Mouse (Mus musculus) liver, embryonic 16.5 days (tissue): ENCODE results near the gene Sgpp2. TPM values are rescaled to one million over a fixed set of nuclear protein-coding genes. Genes with fewer than 3 reads are reported as not detected.

Experiments
- ATAC-seq: fragments of 200-750 bp; cut with Nextera tagmentation; 2 replicates; pipeline ENCODE4 v1.8.0; 2017; ENCODE audit warnings: low read depth, mild to moderate bottlenecking, moderate number of reproducible peaks, moderate library complexity
- H3K27ac ChIP-seq: fragments of 300-500 bp; sonication (generic); 2 replicates; pipeline ENCODE4 v1.5.1; 2014; ENCODE audit warnings: mild to moderate bottlenecking, low read length
- H3K27me3 ChIP-seq: fragments of 300-500 bp; sonication (generic); 2 replicates; pipeline ENCODE4 v1.6.1; 2014; ENCODE audit warnings: low read depth, low read length, mixed read lengths; ENCODE audit not compliant: control insufficient read depth, insufficient read depth
- H3K36me3 ChIP-seq: fragments of 300-500 bp; sonication (generic); 2 replicates; pipeline ENCODE4 v1.6.1; 2014; ENCODE audit warnings: mild to moderate bottlenecking; ENCODE audit not compliant: control insufficient read depth, insufficient read depth
- H3K4me1 ChIP-seq: fragments of 300-500 bp; sonication (generic); 2 replicates; pipeline ENCODE4 v1.6.1; 2014; ENCODE audit warnings: low read depth, low read length, mixed read lengths; ENCODE audit not compliant: control insufficient read depth
- H3K4me2 ChIP-seq: fragments of 300-500 bp; sonication (generic); 2 replicates; pipeline ENCODE4 v1.6.1; 2014; ENCODE audit warnings: low read depth, low read length, mixed read lengths
- H3K4me3 ChIP-seq: fragments of 300-500 bp; sonication (generic); 2 replicates; pipeline ENCODE4 v1.5.1; 2014; ENCODE audit warnings: low read depth, mild to moderate bottlenecking, low read length
- H3K9ac ChIP-seq: fragments of 300-500 bp; sonication (generic); 2 replicates; pipeline ENCODE4 v1.6.1; 2014; ENCODE audit warnings: low read depth, low read length
- H3K9me3 ChIP-seq: fragments of 300-500 bp; sonication (generic); replicated peaks from 2 replicates; pipeline ENCODE4 v1.6.1; 2016; ENCODE audit warnings: low read length; ENCODE audit not compliant: control insufficient read depth
- WGBS: fragments of 180-500 bp; shearing (Covaris S2); extraction: QIAGEN DNeasy Blood & Tissue Kit; methylation state at CpG from one replicate; pipeline ENCODE4 v1.1.7; 2014; ENCODE audit not compliant: insufficient replicate concordance; 5-methylcytosine and 5-hydroxymethylcytosine counted together
- polyA plus RNA-seq: library from polyadenylated mRNA; unstranded; fragments of >200 nt; fragmentation: Nextera tagmentation; extraction: Ambion mirVana; gene quantifications from 2 replicates; pipeline ENCODE4 v1.2.1, GENCODE M21; 2015

Sgpp2 gene
- polyA plus RNA-seq, 1 experiment from 2014 or later: 0.35 TPM

DNA sequence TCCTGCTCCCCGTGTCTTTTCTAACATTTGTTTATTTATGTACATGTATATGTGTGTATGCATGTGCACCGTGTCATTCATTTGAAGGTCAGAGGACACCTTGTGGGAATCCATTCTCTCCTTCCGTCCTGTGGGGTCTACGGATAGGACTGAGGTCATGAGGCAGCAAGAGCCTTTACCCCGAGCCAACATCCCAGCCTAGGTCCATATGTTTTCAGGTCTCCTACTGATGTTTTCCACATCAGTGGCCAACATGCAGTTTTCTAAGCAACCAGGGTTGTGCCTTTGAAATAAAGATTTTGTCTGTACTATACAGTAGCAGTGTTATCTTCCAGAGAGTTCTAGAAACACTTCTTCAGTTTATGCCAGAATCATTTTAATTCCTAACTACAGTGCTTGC is 63.7 kb downstream of the Sgpp2 start:
- no peak overlapping the region for H3K4me3 ChIP-seq
- ATAC-seq: no peak
- no peaks in the 10 kb centered on the region for H3K27me3 ChIP-seq
- no peaks in the 10 kb centered on the region for H3K4me1 ChIP-seq
- no peaks in the 10 kb centered on the region for H3K9me3 ChIP-seq
- no peaks in the 10 kb centered on the region for H3K36me3 ChIP-seq
- WGBS: 71% methylated on average over 5 of the region's 5 CpGs
- H3K9ac ChIP-seq: no peak overlapping the region
- no peak overlapping the region for H3K4me2 ChIP-seq
- no peak overlapping the region for H3K27ac ChIP-seq

DNA sequence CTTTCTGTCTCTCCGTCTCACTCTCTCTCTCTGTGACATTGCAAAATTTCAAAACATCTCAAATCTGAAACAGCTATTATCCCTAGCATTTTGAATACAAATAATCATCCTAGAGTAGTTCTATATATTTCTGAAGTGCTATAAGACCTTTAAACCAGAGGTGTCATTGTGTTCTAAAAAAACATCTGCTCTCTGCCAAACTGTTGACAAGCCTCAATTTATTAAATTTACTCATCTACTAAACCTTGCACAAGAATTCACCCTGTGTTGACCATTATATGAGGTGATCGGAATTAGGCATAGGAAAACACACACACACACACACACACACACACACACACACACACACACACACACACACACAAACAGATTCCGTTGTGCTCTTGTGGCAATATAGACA is 64.9 kb downstream of the Sgpp2 start:
- Histone ChIP-seq H3K36me3 (no peaks in the 10 kb centered on the region), H3K9ac (no peak overlapping the region), H3K4me3 (no peak overlapping the region), H3K9me3 (no peaks in the 10 kb centered on the region), H3K27ac (no peak overlapping the region), H3K4me2 (no peak overlapping the region), H3K27me3 (no peaks in the 10 kb centered on the region), H3K4me1 (no peaks in the 10 kb centered on the region)
- 67% methylated on average over 3 of the region's 3 CpGs for WGBS
- no peak for ATAC-seq

DNA sequence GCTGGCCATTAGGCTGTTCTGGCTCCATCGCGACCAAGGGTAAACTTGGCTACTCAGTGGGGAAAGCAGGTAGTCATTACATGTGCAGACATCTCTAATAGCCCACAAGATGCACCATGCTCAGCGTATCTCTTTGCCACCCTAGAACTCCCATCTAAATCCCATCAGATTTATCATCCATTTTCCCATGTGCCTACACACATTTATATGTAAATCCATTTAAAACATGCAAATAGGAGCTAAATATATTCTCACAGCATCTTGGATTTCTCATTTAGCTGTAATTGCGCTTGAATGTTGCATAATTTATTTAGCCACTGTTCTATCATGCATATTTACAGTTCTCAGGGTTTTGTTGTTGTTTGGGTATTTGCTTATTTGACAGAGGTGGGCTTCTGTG is 70.8 kb downstream of the Sgpp2 start:
- Histone ChIP-seq H3K4me1 (no peaks in the 10 kb centered on the region), H3K27me3 (no peaks in the 10 kb centered on the region), H3K27ac (no peak overlapping the region), H3K4me2 (no peak overlapping the region), H3K36me3 (no peaks in the 10 kb centered on the region), H3K9me3 (no peaks in the 10 kb centered on the region), H3K9ac (no peak overlapping the region), H3K4me3 (no peak overlapping the region)
- ATAC-seq: no peak
- 69% methylated on average over 4 of the region's 4 CpGs for WGBS

DNA sequence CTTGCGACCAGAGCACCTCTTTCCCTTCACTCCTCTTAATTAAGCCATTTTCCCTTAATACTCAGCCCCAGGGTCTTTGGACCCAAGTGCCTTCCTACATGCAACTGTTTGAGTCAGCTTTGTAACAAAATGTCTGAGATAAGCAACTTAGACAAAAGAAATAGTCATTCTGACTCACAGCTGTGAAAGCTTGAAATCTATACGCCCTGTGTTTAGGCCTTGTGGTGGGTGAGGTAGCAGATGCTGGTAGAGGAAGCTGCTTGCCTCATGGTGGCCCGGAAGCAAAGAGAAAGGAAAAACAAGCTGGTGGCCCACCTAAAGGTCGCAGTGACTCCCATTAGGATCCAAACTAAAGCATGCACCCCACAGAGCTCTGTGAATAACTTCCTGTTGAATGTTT is 77.7 kb downstream of the Sgpp2 start:
- no peak overlapping the region for H3K9ac ChIP-seq
- WGBS: 45% methylated on average over 4 of the region's 4 CpGs

DNA sequence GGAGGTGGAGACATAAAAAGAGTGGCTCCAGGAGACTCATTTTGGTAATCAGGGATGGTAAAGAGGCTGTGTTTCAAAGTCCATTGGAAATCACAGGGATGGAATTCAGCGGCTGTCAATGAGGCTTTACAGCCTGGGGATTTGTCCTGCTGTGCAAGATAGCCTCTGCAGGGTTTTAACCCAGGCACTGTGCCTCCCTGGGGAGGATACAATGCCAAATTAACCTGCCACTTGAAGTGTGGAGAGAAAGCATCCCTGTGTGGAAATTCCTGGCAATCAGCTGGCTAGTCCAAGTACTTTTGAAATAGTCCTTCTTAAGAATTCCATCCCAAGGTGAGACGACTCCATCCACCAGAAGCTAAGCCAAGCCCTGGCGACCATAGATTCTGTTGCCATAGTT is 78.7 kb downstream of the Sgpp2 start:
- no peak overlapping the region for H3K27ac ChIP-seq
- no peak for ATAC-seq
- H3K9ac ChIP-seq: no peak overlapping the region
- H3K9me3 ChIP-seq: no peaks in the 10 kb centered on the region
- H3K4me1 ChIP-seq: no peaks in the 10 kb centered on the region
- H3K27me3 ChIP-seq: no peaks in the 10 kb centered on the region
- H3K36me3 ChIP-seq: no peaks in the 10 kb centered on the region
- H3K4me3 ChIP-seq: no peak overlapping the region
- WGBS: 43% methylated on average over 3 of the region's 3 CpGs
- no peak overlapping the region for H3K4me2 ChIP-seq

More for the DNA sequence above, 77.7 kb downstream of the Sgpp2 start:
- no peaks in the 10 kb centered on the region for H3K9me3 ChIP-seq
- H3K27me3 ChIP-seq: no peaks in the 10 kb centered on the region
- no peak for ATAC-seq
- no peak overlapping the region for H3K27ac ChIP-seq
- no peaks in the 10 kb centered on the region for H3K36me3 ChIP-seq
- H3K4me1 ChIP-seq: no peaks in the 10 kb centered on the region
- no peak overlapping the region for H3K4me2 ChIP-seq
- H3K4me3 ChIP-seq: no peak overlapping the region

DNA sequence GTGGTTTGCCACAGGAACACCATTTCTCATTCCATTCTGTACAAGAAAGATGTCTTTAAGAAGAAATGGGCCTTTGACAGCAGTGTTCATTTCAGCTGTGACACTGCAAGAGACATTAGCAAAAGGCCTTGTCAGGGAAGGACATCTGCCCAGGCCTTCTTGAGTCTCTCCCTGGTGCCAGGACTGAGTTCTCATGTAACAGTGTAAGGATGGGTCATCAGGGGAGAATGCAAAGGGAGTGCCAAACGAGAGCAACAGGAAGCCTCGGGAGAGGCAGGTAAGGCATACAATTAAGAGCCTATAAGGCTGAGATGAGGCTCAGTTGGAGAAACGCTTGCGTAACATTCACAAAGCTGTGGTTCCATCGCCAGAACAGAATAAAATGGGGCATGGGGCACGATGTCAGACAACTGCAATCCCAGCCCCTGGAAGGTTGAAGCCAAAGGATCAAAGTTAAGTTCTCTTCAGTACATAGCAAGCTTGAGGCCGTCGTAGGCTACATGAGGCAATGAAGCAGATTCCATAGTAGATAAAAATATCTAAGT is 85.1 kb downstream of the Sgpp2 start:
- no peak overlapping the region for H3K27ac ChIP-seq
- H3K27me3 ChIP-seq: no peaks in the 10 kb centered on the region
- H3K9ac ChIP-seq: no peak overlapping the region
- no peak for ATAC-seq
- no peak overlapping the region for H3K4me2 ChIP-seq
- no peak overlapping the region for H3K4me3 ChIP-seq
- H3K36me3 ChIP-seq: no peaks in the 10 kb centered on the region
- no peaks in the 10 kb centered on the region for H3K4me1 ChIP-seq
- H3K9me3 ChIP-seq: no peaks in the 10 kb centered on the region
- 58% methylated on average over 8 of the region's 8 CpGs for WGBS

DNA sequence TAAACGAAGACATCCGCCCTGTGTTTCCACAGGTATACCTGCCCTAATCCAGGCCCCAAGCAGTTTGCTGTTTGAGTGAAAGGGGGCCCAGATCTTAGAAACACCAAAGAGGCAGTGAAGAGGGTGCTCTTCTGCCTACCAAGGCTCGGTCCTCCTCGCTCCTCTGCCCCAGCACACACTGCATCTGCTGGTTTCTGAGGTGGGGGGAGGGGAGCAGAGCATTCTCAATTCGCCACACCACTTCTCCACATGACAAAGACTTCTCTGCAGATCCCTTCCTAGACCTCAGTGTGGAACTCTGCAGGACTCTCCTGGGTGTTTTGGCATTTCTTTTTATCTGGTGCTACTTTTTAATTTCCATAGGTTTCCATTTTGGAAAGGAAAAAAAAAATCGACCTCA is 85.6 kb downstream of the Sgpp2 start:
- no peak overlapping the region for H3K27ac ChIP-seq
- H3K36me3 ChIP-seq: no peaks in the 10 kb centered on the region
- no peaks in the 10 kb centered on the region for H3K4me1 ChIP-seq
- no peak overlapping the region for H3K4me3 ChIP-seq
- ATAC-seq: no peak
- H3K9me3 ChIP-seq: no peaks in the 10 kb centered on the region
- WGBS: 38% methylated on average over 6 of the region's 6 CpGs
- no peaks in the 10 kb centered on the region for H3K27me3 ChIP-seq
- H3K4me2 ChIP-seq: no peak overlapping the region
- no peak overlapping the region for H3K9ac ChIP-seq

DNA sequence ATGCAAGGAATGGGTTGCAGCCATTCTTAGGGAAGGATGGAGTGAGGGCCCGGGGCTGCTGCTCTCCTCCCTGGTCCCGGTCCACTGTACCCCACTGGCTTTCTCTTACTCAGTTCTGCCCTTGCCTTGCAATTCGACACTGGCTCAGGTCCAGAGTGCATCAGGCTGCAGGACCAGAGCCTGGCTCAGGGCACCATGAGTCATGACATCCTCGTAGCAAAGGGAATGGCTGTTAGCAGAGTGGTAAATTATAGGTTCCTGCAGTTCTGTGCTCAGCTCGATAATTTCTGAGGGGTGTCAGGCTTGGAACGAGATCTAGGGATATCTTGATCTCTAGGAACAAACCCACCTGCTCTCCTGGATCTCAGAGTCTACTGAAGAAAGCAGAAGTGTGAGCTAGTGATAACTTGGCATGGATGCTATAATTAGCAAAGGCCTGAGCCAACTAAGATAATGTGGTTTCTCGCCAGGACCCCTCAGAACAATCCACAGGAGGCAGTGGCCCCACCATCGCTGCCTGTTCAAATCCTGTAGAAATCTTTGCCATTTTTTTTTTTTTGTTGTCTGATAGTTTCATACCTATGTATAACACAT is 86.3 kb downstream of the Sgpp2 start:
- ATAC-seq: no peak
- no peaks in the 10 kb centered on the region for H3K9me3 ChIP-seq
- H3K4me2 ChIP-seq: no peak overlapping the region
- H3K27me3 ChIP-seq: no peaks in the 10 kb centered on the region
- no peak overlapping the region for H3K9ac ChIP-seq
- H3K36me3 ChIP-seq: no peaks in the 10 kb centered on the region
- H3K4me3 ChIP-seq: no peak overlapping the region
- H3K27ac ChIP-seq: no peak overlapping the region
- WGBS: 27% methylated on average over 8 of the region's 8 CpGs
- no peaks in the 10 kb centered on the region for H3K4me1 ChIP-seq

DNA sequence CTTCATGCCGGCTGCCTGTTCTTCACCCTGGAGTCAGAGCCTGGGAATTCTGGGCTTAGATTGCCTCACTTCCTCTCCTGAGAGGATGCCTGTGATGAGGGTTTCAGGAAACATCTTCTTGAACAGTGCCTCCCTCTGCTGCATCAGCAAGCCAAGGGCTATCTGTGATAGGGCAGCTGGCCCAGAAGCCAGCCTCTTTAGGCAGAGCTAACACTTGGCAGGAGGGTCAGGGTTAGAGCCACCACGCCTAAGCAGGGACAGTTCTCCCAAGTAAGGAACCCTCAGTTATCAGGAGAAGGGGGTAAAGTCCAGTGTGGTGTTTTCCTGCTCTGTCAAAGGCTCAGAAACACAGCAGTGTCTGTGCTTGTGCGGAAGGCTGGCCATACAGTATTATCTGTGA is 89.6 kb downstream of the Sgpp2 start:
- Histone ChIP-seq H3K27me3 (no peaks in the 10 kb centered on the region), H3K4me1 (no peaks in the 10 kb centered on the region), H3K4me2 (no peak overlapping the region), H3K36me3 (no peaks in the 10 kb centered on the region), H3K27ac (no peak overlapping the region), H3K9me3 (no peaks in the 10 kb centered on the region), H3K4me3 (no peak overlapping the region), H3K9ac (no peak overlapping the region)
- no peak for ATAC-seq
- WGBS: 38% methylated on average over 3 of the region's 3 CpGs
